Mouse (Mus musculus): ENCODE measurements around the gene Hebp2. TPM values are rescaled to one million over a fixed set of nuclear protein-coding genes. Genes with fewer than 3 reads are reported as not detected.
A peak's percentile ranks its signal among the peaks of the same experiment; 100 is the strongest.

The Hebp2 gene
- polyA plus RNA-seq, 1 experiment from 2014 or later = 12.4 TPM

DNA sequence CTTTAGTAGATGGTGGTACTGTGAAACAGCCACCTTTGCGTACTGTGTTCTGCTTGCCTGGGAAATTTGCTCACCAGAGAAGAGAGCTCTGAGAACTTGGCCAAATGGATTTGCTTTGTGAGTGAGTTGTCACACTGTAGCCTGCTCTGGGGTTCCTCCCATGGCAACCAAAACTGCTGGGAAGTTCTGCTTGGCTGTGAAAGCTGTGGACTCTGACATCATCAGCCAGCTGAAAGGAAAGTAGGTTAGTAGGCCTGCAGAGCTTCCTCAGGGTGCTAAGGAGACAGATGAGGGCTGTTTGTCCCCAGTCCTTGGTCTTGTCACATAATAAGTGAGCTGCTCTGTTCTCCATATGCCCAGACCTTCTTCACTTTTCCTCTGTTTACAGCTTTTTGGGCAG is 37.3 kb downstream of the Hebp2 start:
- WGBS = 82% methylated on average over 1 of the region's 1 CpGs
- no peak for ATAC-seq (replicated peaks; ENCODE audit: insufficient number of reproducible peaks, insufficient read depth, low FRiP score, low read depth)
- no peak overlapping the region for H3K9ac ChIP-seq
- H3K9me3 ChIP-seq (replicated peaks) = no peaks in the 10 kb centered on the region
- H3K27me3 ChIP-seq = no peaks in the 10 kb centered on the region
- H3K4me1 ChIP-seq (replicated peaks) = peaks cover 19% of the 10 kb centered on the region
- no peak overlapping the region for H3K4me2 ChIP-seq
- H3K4me3 ChIP-seq = no peak overlapping the region
- no peak overlapping the region for H3K27ac ChIP-seq
- H3K36me3 ChIP-seq = 0 out of 2 replicates have a peak, but pooled peaks cover 4% of the 10 kb centered on the region

DNA sequence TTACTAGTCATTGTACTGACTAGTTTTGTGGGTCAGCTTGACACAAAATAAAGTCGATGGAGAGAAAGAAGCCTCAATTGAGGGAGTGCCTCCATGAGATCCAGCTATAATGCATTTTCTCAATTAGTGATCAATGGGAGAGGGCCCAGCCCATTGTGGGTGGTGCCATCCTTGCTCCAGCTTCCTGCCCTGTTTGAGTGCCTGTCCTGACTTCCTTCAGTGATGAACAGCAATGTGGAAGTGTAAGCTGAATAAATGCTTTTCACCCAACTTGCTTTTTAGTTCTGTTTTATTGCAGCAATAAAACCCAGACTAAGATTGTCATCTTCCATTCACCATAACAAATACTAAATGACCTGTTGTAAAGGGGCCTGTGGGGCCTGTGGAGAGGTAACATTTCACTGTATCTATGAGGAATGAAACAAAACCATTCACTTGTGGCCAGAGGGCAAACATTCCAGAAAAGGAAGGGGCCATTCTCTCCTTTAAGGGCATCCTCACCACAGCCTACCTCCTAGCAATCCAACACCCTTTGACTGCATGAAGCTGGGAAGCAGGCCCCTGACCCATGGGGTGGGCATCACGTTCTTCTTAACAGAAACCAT is 37.9 kb downstream of the Hebp2 start:
- Histone ChIP-seq H3K4me2 (no peak overlapping the region), H3K4me1 (replicated peaks) (peaks cover 19% of the 10 kb centered on the region), H3K4me3 (no peak overlapping the region), H3K36me3 (0 out of 2 replicates have a peak, but pooled peaks cover 4% of the 10 kb centered on the region), H3K9me3 (replicated peaks) (no peaks in the 10 kb centered on the region), H3K27ac (no peak overlapping the region), H3K9ac (no peak overlapping the region), H3K27me3 (no peaks in the 10 kb centered on the region)
- ATAC-seq (replicated peaks; ENCODE audit: insufficient number of reproducible peaks, insufficient read depth, low FRiP score, low read depth) = no peak
- 85% methylated on average over 2 of the region's 2 CpGs for WGBS

DNA sequence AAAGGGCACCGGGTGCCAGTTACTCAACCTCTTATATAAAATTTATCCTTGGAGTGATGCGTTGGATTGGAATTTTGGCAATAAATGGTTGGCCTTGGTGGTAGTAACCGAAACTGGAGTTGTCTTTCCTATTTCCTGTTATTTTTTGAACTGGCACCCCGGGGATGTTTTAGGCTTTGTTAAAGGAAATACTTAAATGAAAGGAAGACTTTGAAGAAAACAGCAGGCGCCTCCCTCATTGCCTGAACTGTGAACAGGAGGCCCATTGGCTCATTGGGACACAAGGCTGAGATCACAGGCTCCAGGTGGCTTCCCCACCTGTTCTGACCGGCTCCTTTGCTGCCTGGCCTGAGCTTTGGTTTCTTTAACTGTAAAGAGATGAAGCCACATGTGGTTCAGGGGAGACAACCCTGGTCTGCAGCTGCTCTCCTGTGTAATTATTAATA is 39.4 kb downstream of the Hebp2 start:
- Histone ChIP-seq H3K27ac (no peak overlapping the region), H3K9me3 (replicated peaks) (no peaks in the 10 kb centered on the region), H3K36me3 (0 out of 2 replicates have a peak, but pooled peaks cover 3% of the 10 kb centered on the region), H3K4me3 (no peak overlapping the region), H3K4me1 (replicated peaks) (peaks cover 19% of the 10 kb centered on the region), H3K27me3 (no peaks in the 10 kb centered on the region), H3K9ac (no peak overlapping the region), H3K4me2 (no peak overlapping the region)
- 74% methylated on average over 6 of the region's 6 CpGs for WGBS
- ATAC-seq (replicated peaks; ENCODE audit: insufficient number of reproducible peaks, insufficient read depth, low FRiP score, low read depth) = no peak

DNA sequence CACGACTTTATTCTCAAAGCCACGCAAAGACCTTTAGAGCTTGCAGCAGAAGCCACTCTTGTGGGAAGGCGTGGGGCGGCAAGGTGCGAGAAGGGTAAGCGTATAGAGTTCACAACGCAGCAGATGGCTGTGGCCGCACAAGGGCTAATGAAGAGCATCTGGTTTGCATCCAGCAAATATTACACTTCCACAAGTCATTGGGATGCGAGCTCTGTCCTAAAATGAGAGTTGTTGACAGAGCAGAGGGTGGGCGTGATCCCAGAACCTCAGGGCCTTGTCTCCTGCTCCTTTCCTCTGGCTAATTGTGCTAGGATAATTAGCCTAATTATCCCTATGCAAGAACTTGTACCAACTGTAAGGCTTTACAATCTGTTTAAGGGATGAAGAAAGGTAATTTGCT is 40.2 kb downstream of the Hebp2 start:
- Histone ChIP-seq H3K9me3 (replicated peaks) (no peaks in the 10 kb centered on the region), H3K27ac (no peak overlapping the region), H3K27me3 (no peaks in the 10 kb centered on the region), H3K4me3 (no peak overlapping the region), H3K36me3 (peaks cover 8% of the 10 kb centered on the region; the same call in 1 of the 2 replicates), H3K4me2 (no peak overlapping the region), H3K9ac (no peak overlapping the region), H3K4me1 (replicated peaks) (peaks cover 19% of the 10 kb centered on the region)
- WGBS = 71% methylated on average over 10 of the region's 10 CpGs
- ATAC-seq (replicated peaks; ENCODE audit: insufficient number of reproducible peaks, insufficient read depth, low FRiP score, low read depth) = no peak

DNA sequence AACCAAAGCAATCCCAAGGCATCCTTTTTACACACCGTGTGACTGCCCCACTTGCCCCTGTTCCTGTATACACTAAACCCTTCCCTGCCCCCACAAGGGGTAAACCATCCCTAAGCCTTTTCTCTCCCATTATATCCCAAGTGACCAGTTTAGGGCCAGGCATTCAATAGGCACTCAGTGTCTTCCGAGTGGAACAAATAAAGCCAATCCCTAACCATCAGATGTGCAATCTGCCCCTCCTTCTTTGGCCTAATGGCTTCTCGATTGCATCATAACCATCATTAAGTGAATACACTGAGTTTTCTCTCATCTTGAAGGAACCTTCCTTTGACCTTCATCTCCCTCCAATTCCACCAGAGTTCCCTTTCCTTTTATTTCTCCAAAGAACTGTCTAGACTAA is 43.9 kb downstream of the Hebp2 start:
- 86% methylated on average over 3 of the region's 3 CpGs for WGBS
- no peak for ATAC-seq (replicated peaks; ENCODE audit: insufficient number of reproducible peaks, insufficient read depth, low FRiP score, low read depth)
- H3K9ac ChIP-seq = no peak overlapping the region
- peaks cover 23% of the 10 kb centered on the region for H3K36me3 ChIP-seq
- H3K27ac ChIP-seq = no peak overlapping the region
- no peak overlapping the region for H3K4me2 ChIP-seq
- H3K27me3 ChIP-seq = no peaks in the 10 kb centered on the region
- peaks cover 14% of the 10 kb centered on the region for H3K4me1 ChIP-seq (replicated peaks)
- no peaks in the 10 kb centered on the region for H3K9me3 ChIP-seq (replicated peaks)
- H3K4me3 ChIP-seq = no peak overlapping the region

DNA sequence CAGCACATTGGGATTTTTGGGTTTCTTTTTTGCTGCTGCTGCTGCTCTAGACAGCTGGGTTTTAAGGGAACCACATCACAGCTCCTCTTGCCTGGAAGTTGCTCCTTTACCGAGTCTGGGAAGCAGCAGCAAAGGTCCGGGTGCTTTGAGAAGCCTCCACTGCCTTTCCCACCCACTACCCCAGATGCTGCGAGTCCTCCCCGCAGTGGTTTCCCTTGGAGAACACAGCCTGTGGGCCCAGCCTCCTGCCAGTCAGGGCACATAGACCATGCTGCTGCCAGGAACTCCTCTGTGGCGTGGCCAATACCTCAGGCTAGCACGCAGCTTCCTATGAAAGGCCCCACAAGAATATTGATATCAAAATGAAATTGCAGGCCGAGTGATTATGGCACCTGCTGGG is 48.8 kb downstream of the Hebp2 start:
- Histone ChIP-seq H3K4me2 (no peak overlapping the region), H3K4me1 (replicated peaks) (peaks cover 25% of the 10 kb centered on the region), H3K9me3 (replicated peaks) (no peaks in the 10 kb centered on the region), H3K27me3 (no peaks in the 10 kb centered on the region), H3K9ac (no peak overlapping the region), H3K4me3 (no peak overlapping the region), H3K27ac (no peak overlapping the region), H3K36me3 (peaks cover 20% of the 10 kb centered on the region)
- WGBS = 78% methylated on average over 7 of the region's 7 CpGs
- ATAC-seq (replicated peaks; ENCODE audit: insufficient number of reproducible peaks, insufficient read depth, low FRiP score, low read depth) = no peak

DNA sequence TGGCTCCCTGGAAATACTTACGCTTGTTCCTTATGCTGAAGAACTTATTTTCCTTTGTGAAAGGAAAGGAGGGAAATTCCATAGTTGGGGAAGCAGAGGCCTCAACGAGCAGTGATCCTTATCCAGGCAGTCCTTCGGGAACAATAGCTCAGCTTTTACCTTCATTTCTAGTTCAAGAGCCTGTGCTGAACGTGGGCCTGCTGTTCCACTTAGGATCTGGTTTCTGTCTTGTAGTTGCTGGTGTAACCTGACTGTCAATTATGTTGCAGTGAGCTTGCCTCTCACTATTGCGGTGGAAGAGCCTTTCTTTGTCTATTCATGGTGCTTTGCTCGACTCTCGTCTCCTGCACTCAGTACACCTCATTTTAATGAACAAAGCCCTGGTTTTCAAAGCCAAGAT is 51.6 kb downstream of the Hebp2 start:
- Histone ChIP-seq H3K9ac (no peak overlapping the region), H3K36me3 (peaks cover 14% of the 10 kb centered on the region), H3K27ac (peak overlapping the region; percentile 71), H3K4me2 (no peak overlapping the region), H3K4me1 (replicated peaks) (peaks cover 43% of the 10 kb centered on the region), H3K9me3 (replicated peaks) (no peaks in the 10 kb centered on the region), H3K27me3 (no peaks in the 10 kb centered on the region), H3K4me3 (no peak overlapping the region)
- 40% methylated on average over 7 of the region's 7 CpGs for WGBS
- ATAC-seq (replicated peaks; ENCODE audit: insufficient number of reproducible peaks, insufficient read depth, low FRiP score, low read depth) = no peak

DNA sequence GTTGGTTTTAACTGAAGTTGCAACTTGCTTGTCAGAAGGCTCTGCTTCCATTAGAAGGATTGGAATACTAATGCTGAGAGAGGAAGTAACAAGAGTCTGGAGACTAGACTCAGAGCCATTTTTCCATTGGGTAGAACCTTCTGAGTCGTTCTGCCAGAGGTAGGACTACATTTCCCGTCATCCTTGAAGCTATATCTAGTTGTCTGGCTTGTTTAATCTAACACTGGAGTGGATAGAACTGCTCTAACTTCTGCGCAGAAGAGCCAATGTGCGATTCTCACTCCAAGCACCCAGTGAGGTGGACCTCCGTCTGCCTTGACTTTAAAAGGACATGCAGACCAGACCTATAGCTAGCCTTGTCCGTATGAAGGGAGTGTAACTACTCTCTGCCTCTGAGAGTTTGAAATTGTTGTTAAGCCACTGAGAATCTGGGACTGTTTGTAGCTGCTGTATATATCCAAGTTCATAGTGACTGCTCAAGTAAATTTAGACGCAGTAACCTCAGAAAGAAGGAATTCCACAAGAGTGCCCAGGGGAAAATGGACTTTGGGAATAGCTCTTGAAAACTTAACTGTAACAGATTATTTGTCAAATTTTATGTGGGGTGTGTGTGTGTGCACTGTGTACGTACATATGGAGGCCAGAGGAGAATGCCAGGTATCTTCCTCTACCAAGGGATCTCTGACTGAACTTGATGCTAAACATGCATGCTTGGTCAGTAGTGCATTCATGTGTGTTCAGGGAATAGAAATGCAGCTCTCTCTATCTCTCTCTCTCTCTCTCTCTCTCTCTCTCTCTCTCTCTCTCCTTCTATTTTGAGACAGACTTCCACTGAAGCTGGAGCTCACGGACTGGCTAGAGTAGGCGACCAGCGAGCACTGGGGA is 52.6 kb downstream of the Hebp2 start:
- ATAC-seq (replicated peaks; ENCODE audit: insufficient number of reproducible peaks, insufficient read depth, low FRiP score, low read depth) = peak; percentile 64; the same call in 1 of the 2 replicates
- no peaks in the 10 kb centered on the region for H3K27me3 ChIP-seq
- WGBS = 48% methylated on average over 11 of the region's 11 CpGs
- H3K9me3 ChIP-seq (replicated peaks) = no peaks in the 10 kb centered on the region
- H3K4me1 ChIP-seq (replicated peaks) = peaks cover 44% of the 10 kb centered on the region
- H3K27ac ChIP-seq = peak overlapping the region; percentile 71
- peaks cover 4% of the 10 kb centered on the region; the same call in 1 of the 2 replicates for H3K36me3 ChIP-seq
- H3K4me3 ChIP-seq = no peak overlapping the region
- H3K9ac ChIP-seq = no peak overlapping the region
- H3K4me2 ChIP-seq = no peak overlapping the region

DNA sequence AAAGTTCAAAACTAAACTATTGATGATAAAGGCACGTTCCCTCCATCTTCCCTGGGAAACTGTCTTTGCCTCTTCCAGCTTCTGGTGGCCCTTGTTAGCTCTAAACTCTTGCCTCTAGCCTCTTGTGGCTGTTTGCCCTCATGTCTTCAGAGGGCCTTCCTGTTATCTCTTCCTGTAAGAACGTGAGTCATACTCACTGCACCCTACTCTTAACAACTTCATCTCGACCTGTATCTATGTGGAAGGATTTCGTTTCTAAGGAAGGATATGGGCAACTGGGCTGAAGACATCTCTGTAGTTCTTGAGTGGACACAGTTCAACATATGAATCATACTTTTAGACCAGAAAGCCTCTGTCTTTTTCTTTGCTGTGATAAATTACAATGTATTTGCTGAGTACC is 53.9 kb downstream of the Hebp2 start:
- Histone ChIP-seq H3K4me1 (replicated peaks) (peaks cover 43% of the 10 kb centered on the region), H3K27ac (no peak overlapping the region), H3K36me3 (no peaks in the 10 kb centered on the region), H3K9me3 (replicated peaks) (no peaks in the 10 kb centered on the region), H3K27me3 (no peaks in the 10 kb centered on the region), H3K4me3 (no peak overlapping the region), H3K9ac (no peak overlapping the region), H3K4me2 (no peak overlapping the region)
- no peak for ATAC-seq (replicated peaks; ENCODE audit: insufficient number of reproducible peaks, insufficient read depth, low FRiP score, low read depth)
- 31% methylated on average over 4 of the region's 4 CpGs for WGBS

DNA sequence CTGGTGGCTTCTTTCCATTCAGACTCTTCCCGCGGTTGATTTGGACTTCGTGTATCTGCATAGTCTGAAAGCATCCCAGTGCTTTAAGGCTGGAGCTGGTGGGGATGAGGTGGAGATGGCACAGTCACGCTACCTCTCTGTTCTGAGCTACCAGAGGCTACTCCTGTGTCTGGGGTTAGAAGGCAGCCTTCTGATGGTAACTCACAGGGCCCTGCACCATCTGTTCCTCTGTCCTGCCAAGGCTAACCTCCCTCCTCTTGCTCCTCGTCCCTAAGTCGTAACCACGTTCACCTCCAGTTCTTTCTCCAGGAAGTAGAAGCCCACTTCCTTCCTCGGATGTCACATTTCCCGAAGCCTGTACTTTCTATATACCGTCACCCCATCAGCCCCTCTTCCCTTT is 55.9 kb downstream of the Hebp2 start:
- H3K4me1 ChIP-seq (replicated peaks) = peaks cover 42% of the 10 kb centered on the region
- H3K36me3 ChIP-seq = no peaks in the 10 kb centered on the region
- H3K4me3 ChIP-seq = no peak overlapping the region
- H3K9ac ChIP-seq = no peak overlapping the region
- no peaks in the 10 kb centered on the region for H3K9me3 ChIP-seq (replicated peaks)
- H3K4me2 ChIP-seq = no peak overlapping the region
- H3K27ac ChIP-seq = no peak overlapping the region
- ATAC-seq (replicated peaks; ENCODE audit: insufficient number of reproducible peaks, insufficient read depth, low FRiP score, low read depth) = no peak
- WGBS = 76% methylated on average over 10 of the region's 10 CpGs
- H3K27me3 ChIP-seq = no peaks in the 10 kb centered on the region

Data from heart, embryonic 15.5 days (tissue).